Mouse (Mus musculus) hindbrain, embryonic 13.5 days (tissue): Measurements from ENCODE around the gene Ankfy1. TPM values are rescaled to one million over a fixed set of nuclear protein-coding genes. Genes with fewer than 3 reads are reported as not detected.
"Not testable (repeated sequence)": the region's sequence is repeated elsewhere in the genome, so short reads cannot be mapped to it uniquely, and the experiment has no call there.

Experiments
- ATAC-seq: fragments of 200-750 bp; cut with Nextera tagmentation; 2 replicates; pipeline ENCODE4 v1.8.0; 2017; ENCODE audit warnings: moderate TSS enrichment; ENCODE audit not compliant: low FRiP score
- H3K27ac ChIP-seq: fragments of 300-500 bp; sonication (generic); 2 replicates; pipeline ENCODE4 v1.5.1; 2015; ENCODE audit warnings: inconsistent platforms, mild to moderate bottlenecking, moderate library complexity
- H3K27me3 ChIP-seq: fragments of 300-500 bp; sonication (generic); 2 replicates; pipeline ENCODE4 v1.6.1; 2015; ENCODE audit warnings: mild to moderate bottlenecking, inconsistent platforms
- H3K36me3 ChIP-seq: fragments of 300-500 bp; sonication (generic); 2 replicates; pipeline ENCODE4 v1.6.1; 2015; ENCODE audit warnings: mild to moderate bottlenecking, inconsistent platforms
- H3K4me1 ChIP-seq: fragments of 300-500 bp; sonication (generic); replicated peaks from 2 replicates; pipeline ENCODE4 v1.6.1; 2015; ENCODE audit warnings: inconsistent platforms
- H3K4me2 ChIP-seq: fragments of 300-500 bp; sonication (generic); 2 replicates; pipeline ENCODE4 v1.6.1; 2015; ENCODE audit warnings: inconsistent platforms, mild to moderate bottlenecking, moderate library complexity
- H3K4me3 ChIP-seq: fragments of 300-500 bp; sonication (generic); 2 replicates; pipeline ENCODE4 v1.5.1; 2015; ENCODE audit warnings: mild to moderate bottlenecking, inconsistent platforms
- H3K9ac ChIP-seq: fragments of 300-500 bp; sonication (generic); 2 replicates; pipeline ENCODE4 v1.6.1; 2015; ENCODE audit warnings: mild to moderate bottlenecking, inconsistent platforms
- H3K9me3 ChIP-seq: fragments of 300-500 bp; sonication (generic); 2 replicates; pipeline ENCODE4 v1.6.1; 2016; ENCODE audit warnings: inconsistent platforms
- WGBS: fragments of 180-500 bp; shearing (Covaris S2); methylation state at CpG from one replicate; pipeline ENCODE4 v1.1.7; 2015; 5-methylcytosine and 5-hydroxymethylcytosine counted together
- polyA plus RNA-seq: library from polyadenylated mRNA; unstranded; fragments of >200 nt; fragmentation: Nextera tagmentation; extraction: Ambion mirVana; gene quantifications from 2 replicates; pipeline ENCODE4 v1.2.1, GENCODE M21; 2015

Gene Ankfy1
- polyA plus RNA-seq, 1 experiment from 2014 or later = 22.7 TPM

GRCm38 (mm10) chr11:72726023-72726422, 36.2 kb downstream of the Ankfy1 start:
- ATAC-seq = no peak
- H3K4me1 ChIP-seq = no peaks in the 10 kb centered on the region
- no peak overlapping the region for H3K4me2 ChIP-seq
- no peak overlapping the region for H3K4me3 ChIP-seq
- no peak overlapping the region for H3K9ac ChIP-seq
- no peak overlapping the region for H3K27ac ChIP-seq
- no peaks in the 10 kb centered on the region for H3K9me3 ChIP-seq
- no peaks in the 10 kb centered on the region for H3K27me3 ChIP-seq
- H3K36me3 ChIP-seq = peaks cover 32% of the 10 kb centered on the region

- no peaks in the 10 kb centered on the region; the same call in 1 of the 2 replicates for H3K4me1 ChIP-seq
- no peak overlapping the region for H3K4me3 ChIP-seq
- H3K4me2 ChIP-seq = no peak overlapping the region
- 92% methylated on average over 3 of the region's 3 CpGs for WGBS
- H3K36me3 ChIP-seq = peaks cover 67% of the 10 kb centered on the region
- no peak for ATAC-seq
- no peak overlapping the region for H3K9ac ChIP-seq
- no peaks in the 10 kb centered on the region for H3K27me3 ChIP-seq
- H3K27ac ChIP-seq = no peak overlapping the region
- H3K9me3 ChIP-seq = no peaks in the 10 kb centered on the region
These were observed 43.9 kb downstream of the Ankfy1 start for GRCm38 (mm10) chr11:72733736-72734135.

- no peak for ATAC-seq
- Histone ChIP-seq H3K4me3 (no peak overlapping the region), H3K9me3 (no peaks in the 10 kb centered on the region), H3K27me3 (no peaks in the 10 kb centered on the region), H3K27ac (no peak overlapping the region), H3K36me3 (peaks cover 68% of the 10 kb centered on the region), H3K9ac (no peak overlapping the region), H3K4me2 (no peak overlapping the region), H3K4me1 (no peaks in the 10 kb centered on the region; the same call in 1 of the 2 replicates)
- 85% methylated on average over 4 of the region's 4 CpGs for WGBS
These were observed 45.2 kb downstream of the Ankfy1 start for GRCm38 (mm10) chr11:72734840-72735518.

GRCm38 (mm10) chr11:72735519-72735860, 45.7 kb downstream of the Ankfy1 start:
- H3K9ac ChIP-seq = no peak overlapping the region
- H3K27me3 ChIP-seq = no peaks in the 10 kb centered on the region
- no peak for ATAC-seq
- H3K27ac ChIP-seq = no peak overlapping the region
- no peak overlapping the region for H3K4me2 ChIP-seq
- no peak overlapping the region for H3K4me3 ChIP-seq
- H3K9me3 ChIP-seq = no peaks in the 10 kb centered on the region
- peaks cover 68% of the 10 kb centered on the region for H3K36me3 ChIP-seq
- WGBS = 66% methylated on average over 2 of the region's 2 CpGs
- H3K4me1 ChIP-seq = no peaks in the 10 kb centered on the region; the same call in 1 of the 2 replicates

- Histone ChIP-seq H3K9ac (no peak overlapping the region), H3K9me3 (no peaks in the 10 kb centered on the region), H3K4me3 (no peak overlapping the region), H3K27me3 (no peaks in the 10 kb centered on the region), H3K36me3 (peaks cover 66% of the 10 kb centered on the region), H3K4me1 (no peaks in the 10 kb centered on the region; the same call in 1 of the 2 replicates), H3K4me2 (no peak overlapping the region), H3K27ac (no peak overlapping the region)
- ATAC-seq = no peak
- WGBS = 72% methylated on average over 1 of the region's 1 CpGs
These were observed 46.5 kb downstream of the Ankfy1 start for GRCm38 (mm10) chr11:72736320-72736719.

GRCm38 (mm10) chr11:72737517-72737916, 47.7 kb downstream of the Ankfy1 start:
- not testable (repeated sequence) for H3K27ac ChIP-seq, H3K9me3 ChIP-seq, H3K4me3 ChIP-seq, H3K27me3 ChIP-seq, H3K4me1 ChIP-seq, H3K9ac ChIP-seq, H3K4me2 ChIP-seq, ATAC-seq
- H3K36me3 ChIP-seq = peaks cover 59% of the 10 kb centered on the region
- WGBS = 90% methylated on average over 5 of the region's 5 CpGs

- H3K36me3 ChIP-seq = peaks cover 60% of the 10 kb centered on the region
- WGBS = 96% methylated on average over 1 of the region's 1 CpGs
- H3K27ac ChIP-seq = no peak overlapping the region
- H3K4me1 ChIP-seq = no peaks in the 10 kb centered on the region; the same call in 1 of the 2 replicates
- H3K4me3 ChIP-seq = no peak overlapping the region
- no peak overlapping the region for H3K9ac ChIP-seq
- no peak for ATAC-seq
- H3K9me3 ChIP-seq = no peaks in the 10 kb centered on the region
- H3K4me2 ChIP-seq = no peak overlapping the region
- no peaks in the 10 kb centered on the region for H3K27me3 ChIP-seq
These were observed 49.2 kb downstream of the Ankfy1 start for GRCm38 (mm10) chr11:72739048-72739447.

GRCm38 (mm10) chr11:72751956-72752355, 62.1 kb downstream of the Ankfy1 start:
- H3K27ac ChIP-seq = no peak overlapping the region
- no peaks in the 10 kb centered on the region for H3K27me3 ChIP-seq
- no peak overlapping the region for H3K4me3 ChIP-seq
- H3K9me3 ChIP-seq = no peaks in the 10 kb centered on the region
- H3K4me1 ChIP-seq = no peaks in the 10 kb centered on the region
- no peak overlapping the region for H3K4me2 ChIP-seq
- no peak overlapping the region for H3K9ac ChIP-seq
- ATAC-seq = no peak
- 44% methylated on average over 2 of the region's 2 CpGs for whole genome bisulfite sequencing
- H3K36me3 ChIP-seq = peaks cover 91% of the 10 kb centered on the region

- Histone ChIP-seq H3K4me1 (no peaks in the 10 kb centered on the region), H3K36me3 (peaks cover 94% of the 10 kb centered on the region), H3K9me3 (no peaks in the 10 kb centered on the region), H3K4me3 (no peak overlapping the region), H3K27ac (no peak overlapping the region), H3K4me2 (no peak overlapping the region), H3K9ac (no peak overlapping the region), H3K27me3 (no peaks in the 10 kb centered on the region)
- WGBS = 94% methylated on average over 5 of the region's 5 CpGs
- no peak for ATAC-seq
These were observed 68.5 kb downstream of the Ankfy1 start for GRCm38 (mm10) chr11:72758316-72758715.

- Histone ChIP-seq H3K27ac (no peak overlapping the region), H3K4me1 (no peaks in the 10 kb centered on the region), H3K36me3 (peaks cover 95% of the 10 kb centered on the region), H3K4me2 (no peak overlapping the region), H3K9me3 (no peaks in the 10 kb centered on the region), H3K9ac (no peak overlapping the region), H3K27me3 (no peaks in the 10 kb centered on the region), H3K4me3 (no peak overlapping the region)
- ATAC-seq = no peak
- WGBS = 96% methylated on average over 6 of the region's 6 CpGs
These were observed 69.8 kb downstream of the Ankfy1 start for GRCm38 (mm10) chr11:72759581-72759980.

GRCm38 (mm10) chr11:72760781-72761180, 71.0 kb downstream of the Ankfy1 start:
- Histone ChIP-seq H3K4me3 (no peak overlapping the region), H3K36me3 (peaks cover 88% of the 10 kb centered on the region), H3K9me3 (no peaks in the 10 kb centered on the region), H3K4me2 (no peak overlapping the region), H3K4me1 (no peaks in the 10 kb centered on the region), H3K27ac (no peak overlapping the region), H3K9ac (no peak overlapping the region), H3K27me3 (no peaks in the 10 kb centered on the region)
- no peak for ATAC-seq
- WGBS = 87% methylated on average over 1 of the region's 1 CpGs

GRCm38 (mm10) chr11:72764270-72764669, 74.5 kb downstream of the Ankfy1 start:
- WGBS = 86% methylated on average over 4 of the region's 4 CpGs
- Histone ChIP-seq H3K4me1 (no peaks in the 10 kb centered on the region), H3K4me3 (no peak overlapping the region), H3K27me3 (no peaks in the 10 kb centered on the region), H3K36me3 (peaks cover 74% of the 10 kb centered on the region), H3K4me2 (no peak overlapping the region), H3K9ac (no peak overlapping the region), H3K9me3 (no peaks in the 10 kb centered on the region), H3K27ac (no peak overlapping the region)
- no peak for ATAC-seq

- Histone ChIP-seq H3K27ac (no peak overlapping the region), H3K4me2 (no peak overlapping the region), H3K36me3 (peaks cover 57% of the 10 kb centered on the region), H3K4me1 (no peaks in the 10 kb centered on the region), H3K27me3 (no peaks in the 10 kb centered on the region), H3K4me3 (no peak overlapping the region), H3K9ac (no peak overlapping the region), H3K9me3 (no peaks in the 10 kb centered on the region)
- 98% methylated on average over 8 of the region's 8 CpGs for WGBS
- no peak for ATAC-seq
These were observed 77.9 kb downstream of the Ankfy1 start for GRCm38 (mm10) chr11:72767716-72768115.
